Mouse (Mus musculus) ES-Bruce4 (cell line): Measurements from ENCODE around the gene Large1.

Experiments
- CTCF ChIP-seq: IDR thresholded peaks from one replicate; pipeline ENCODE4 v1.8.1; 2011; ENCODE audit warnings: low read depth, low read length
- POLR2A ChIP-seq: IDR thresholded peaks from one replicate; pipeline ENCODE4 v1.8.1; 2011; ENCODE audit warnings: low read length; ENCODE audit not compliant: insufficient read depth

DNA sequence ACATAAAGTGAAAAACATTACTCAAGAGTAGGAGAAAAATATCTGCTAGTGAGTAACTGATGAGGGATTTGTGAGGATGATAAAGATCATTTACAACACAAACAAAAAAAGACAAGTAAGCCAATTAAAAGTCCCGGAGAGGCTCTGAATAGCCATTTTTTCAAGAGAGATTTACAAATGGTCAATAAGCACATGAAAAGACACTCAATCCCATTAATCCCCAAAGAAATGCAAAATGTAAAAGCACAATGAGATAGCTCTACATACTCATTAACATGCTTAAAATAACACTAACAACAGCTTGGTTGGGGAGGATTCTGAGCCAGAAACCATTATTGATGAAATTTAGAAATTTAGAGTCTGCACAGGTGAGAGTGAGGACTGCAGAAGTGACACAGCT is 249.3 kb downstream of the Large1 start:
- TF ChIP-seq POLR2A: no peak
- no peak for TF ChIP-seq CTCF
